Mouse (Mus musculus): ENCODE data around the gene Sp8.

DNA sequence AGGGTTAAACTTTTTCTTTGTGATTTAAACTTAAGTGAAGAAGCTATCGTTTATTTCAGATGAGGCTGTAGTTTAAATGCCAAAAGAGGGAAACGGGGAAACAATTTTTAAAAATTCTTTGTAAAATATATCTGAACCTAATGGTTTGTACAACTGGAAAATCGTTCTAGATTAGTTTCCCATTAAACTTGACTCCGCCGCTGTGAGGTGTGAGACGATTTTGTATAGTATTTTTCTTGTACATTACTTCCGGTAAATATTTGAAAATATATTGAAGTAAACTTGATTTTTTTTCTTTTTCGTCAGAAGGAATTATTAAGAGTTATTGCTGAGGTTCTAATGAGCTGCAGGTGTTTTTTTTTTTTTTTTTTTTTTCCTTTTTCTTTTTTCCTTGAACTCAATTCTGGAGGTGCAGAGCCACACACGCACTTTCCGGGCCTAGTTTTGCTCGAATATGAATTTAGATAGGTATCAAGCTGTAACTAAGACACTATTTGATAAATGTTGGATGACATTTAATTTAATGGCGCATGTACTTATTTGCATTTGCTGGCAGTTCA lies 4.8 kb downstream of the Sp8 start:
- no peak for TF ChIP-seq CTCF (IDR thresholded peaks at IDR 0.05; ENCODE audit: low read depth)
- no peak for TF ChIP-seq EP300 (IDR thresholded peaks at IDR 0.05; ENCODE audit: low read depth)
